Mouse (Mus musculus) heart, postnatal 0 days (tissue): ENCODE results near the gene Plekha4. TPM values are rescaled to one million over a fixed set of nuclear protein-coding genes. Genes with fewer than 3 reads are reported as not detected.

Experiments used
- ATAC-seq: fragments of 200-750 bp; cut with Nextera tagmentation; 2 replicates; pipeline ENCODE4 v1.8.0; 2017; ENCODE audit warnings: low read depth, moderate number of reproducible peaks, moderate library complexity; ENCODE audit not compliant: insufficient read depth
- DNase-seq: peaks from one replicate; pipeline ENCODE4 v3.0.0-alpha.2; 2016; ENCODE audit warnings: low spot score
- H3K27ac ChIP-seq: fragments of 300-500 bp; sonication (generic); 2 replicates; pipeline ENCODE4 v1.5.1; 2014; ENCODE audit warnings: low read depth, mild to moderate bottlenecking
- H3K27me3 ChIP-seq: fragments of 300-500 bp; sonication (generic); 2 replicates; pipeline ENCODE4 v1.6.1; 2014; ENCODE audit warnings: low read length, mixed read lengths; ENCODE audit not compliant: control insufficient read depth, insufficient read depth
- H3K36me3 ChIP-seq: fragments of 300-500 bp; sonication (generic); replicated peaks from 2 replicates; pipeline ENCODE4 v1.6.1; 2014; ENCODE audit warnings: low read length, mixed read lengths; ENCODE audit not compliant: control insufficient read depth, insufficient read depth
- H3K4me1 ChIP-seq: fragments of 300-500 bp; sonication (generic); 2 replicates; pipeline ENCODE4 v1.6.1; 2014; ENCODE audit warnings: antibody characterized with exemption; ENCODE audit not compliant: control insufficient read depth, insufficient read depth
- H3K4me2 ChIP-seq: fragments of 300-500 bp; sonication (generic); 2 replicates; pipeline ENCODE4 v1.6.1; 2014; ENCODE audit warnings: low read depth, mild to moderate bottlenecking, low read length, moderate library complexity
- H3K4me3 ChIP-seq: fragments of 300-500 bp; sonication (generic); 2 replicates; pipeline ENCODE4 v1.5.1; 2014; ENCODE audit warnings: low read depth, low read length
- H3K9ac ChIP-seq: fragments of 300-500 bp; sonication (generic); replicated peaks from 2 replicates; pipeline ENCODE4 v1.6.1; 2014; ENCODE audit warnings: low read depth, low read length, mixed read lengths
- H3K9me3 ChIP-seq: fragments of 300-500 bp; sonication (generic); replicated peaks from 2 replicates; pipeline ENCODE4 v1.6.1; 2016; ENCODE audit warnings: low read length; ENCODE audit not compliant: control insufficient read depth
- CTCF ChIP-seq: IDR thresholded peaks from 2 replicates; pipeline ENCODE4 v1.5.1; 2016; ENCODE audit warnings: antibody characterized with exemption, control low read depth, low read depth
- EP300 ChIP-seq: IDR thresholded peaks from 2 replicates; pipeline ENCODE4 v1.6.1; 2016; ENCODE audit warnings: antibody characterized with exemption, low read depth
- WGBS: fragments of 180-500 bp; shearing (Covaris S2); extraction: QIAGEN DNeasy Blood & Tissue Kit; methylation state at CpG from one replicate; pipeline ENCODE4 v1.1.7; 2014; 5-methylcytosine and 5-hydroxymethylcytosine counted together
- polyA plus RNA-seq: library from polyadenylated mRNA; unstranded; fragments of >200 nt; fragmentation: Nextera tagmentation; extraction: Ambion mirVana; gene quantifications from 2 replicates; pipeline ENCODE4 v1.2.1, GENCODE M21; 2015
- total RNA-seq: library from RNA; depleted of rRNA; stranded (reverse); fragments of >200 nt; gene quantifications from 2 replicates; pipeline ENCODE4 v1.2.3, GENCODE M21; 2014; ENCODE audit warnings: low replicate concordance

Plekha4 gene
- total and polyA plus RNA-seq, 2 experiments from 2014 or later = 0.78 to 1.3 TPM

- 79% methylated on average over 8 of the region's 8 CpGs for WGBS
Observed at GRCm38 (mm10) chr7:45551512-45551883, 25.4 kb downstream of the Plekha4 start.

GRCm38 (mm10) chr7:45553519-45553918 lies 27.4 kb downstream of the Plekha4 start:
- DNase-seq = no peak
- Histone ChIP-seq H3K4me2 (no peak overlapping the region), H3K36me3 (no peaks in the 10 kb centered on the region), H3K27ac (no peak overlapping the region), H3K4me1 (no peaks in the 10 kb centered on the region), H3K27me3 (no peaks in the 10 kb centered on the region), H3K9ac (no peak overlapping the region), H3K9me3 (no peaks in the 10 kb centered on the region), H3K4me3 (no peak overlapping the region)
- no peak for ATAC-seq
- no peak for TF ChIP-seq CTCF
- no peak for TF ChIP-seq EP300
- 55% methylated on average over 8 of the region's 8 CpGs for WGBS

More at GRCm38 (mm10) chr7:45551512-45551883, 25.4 kb downstream of the Plekha4 start:
- ATAC-seq = no peak
- no peak overlapping the region for H3K27ac ChIP-seq
- no peaks in the 10 kb centered on the region for H3K9me3 ChIP-seq
- H3K27me3 ChIP-seq = no peaks in the 10 kb centered on the region
- no peaks in the 10 kb centered on the region for H3K36me3 ChIP-seq
- H3K4me3 ChIP-seq = no peak overlapping the region
- no peak for TF ChIP-seq EP300
- TF ChIP-seq CTCF = no peak
- H3K4me1 ChIP-seq = no peaks in the 10 kb centered on the region
- DNase-seq = no peak
- H3K9ac ChIP-seq = no peak overlapping the region
- no peak overlapping the region for H3K4me2 ChIP-seq

GRCm38 (mm10) chr7:45553990-45554389 lies 27.9 kb downstream of the Plekha4 start:
- Histone ChIP-seq H3K36me3 (no peaks in the 10 kb centered on the region), H3K9ac (no peak overlapping the region), H3K4me3 (no peak overlapping the region), H3K27me3 (no peaks in the 10 kb centered on the region), H3K4me1 (no peaks in the 10 kb centered on the region), H3K27ac (no peak overlapping the region), H3K4me2 (no peak overlapping the region), H3K9me3 (no peaks in the 10 kb centered on the region)
- WGBS = 85% methylated on average over 2 of the region's 2 CpGs
- TF ChIP-seq CTCF (no peak), EP300 (no peak)
- DNase-seq (no peak), ATAC-seq (no peak)

GRCm38 (mm10) chr7:45554744-45555143 lies 28.6 kb downstream of the Plekha4 start, which contains the start of gene Hsd17b14:
Hsd17b14 (plus strand) TSS chr7:45554893.
- ATAC-seq = no peak
- Histone ChIP-seq H3K27ac (no peak within 1 kb of the TSS), H3K36me3 (no peaks in the 10 kb centered on the region), H3K27me3 (no peaks in the 10 kb centered on the region), H3K9me3 (no peaks in the 10 kb centered on the region), H3K4me2 (no peak within 1 kb of the TSS), H3K4me3 (no peak within 1 kb of the TSS), H3K4me1 (no peaks in the 10 kb centered on the region), H3K9ac (no peak within 1 kb of the TSS)
- WGBS = 51% methylated on average over 8 of the region's 8 CpGs
- DNase-seq = no peak
- TF ChIP-seq EP300 (no peak), CTCF (no peak)

GRCm38 (mm10) chr7:45555787-45556186 lies 29.7 kb downstream of the Plekha4 start:
- DNase-seq = peak; percentile 74
- Histone ChIP-seq H3K9me3 (no peaks in the 10 kb centered on the region), H3K4me3 (no peak overlapping the region), H3K27me3 (no peaks in the 10 kb centered on the region), H3K4me2 (no peak overlapping the region), H3K9ac (no peak overlapping the region), H3K4me1 (no peaks in the 10 kb centered on the region), H3K36me3 (no peaks in the 10 kb centered on the region), H3K27ac (no peak overlapping the region)
- no peak for TF ChIP-seq EP300
- TF ChIP-seq CTCF = peak; percentile 81
- 20% methylated on average over 8 of the region's 8 CpGs for WGBS
- ATAC-seq = peak; percentile 68; the same call in 1 of the 2 replicates

- H3K4me2 ChIP-seq = no peak overlapping the region
Observed at GRCm38 (mm10) chr7:45558907-45559306, 32.8 kb downstream of the Plekha4 start.

More at GRCm38 (mm10) chr7:45558907-45559306, 32.8 kb downstream of the Plekha4 start:
- Histone ChIP-seq H3K9me3 (no peaks in the 10 kb centered on the region), H3K4me3 (no peak overlapping the region), H3K27me3 (no peaks in the 10 kb centered on the region), H3K27ac (no peak overlapping the region), H3K36me3 (no peaks in the 10 kb centered on the region), H3K4me1 (no peaks in the 10 kb centered on the region), H3K9ac (no peak overlapping the region)
- DNase-seq = no peak
- no peak for ATAC-seq
- WGBS = 45% methylated on average over 6 of the region's 6 CpGs
- TF ChIP-seq EP300 = no peak
- TF ChIP-seq CTCF = no peak
